Mouse (Mus musculus) MEL (cell line): Measurements from ENCODE around the gene Cpped1.

Source experiments
- CTCF ChIP-seq, 3 experiments: IDR thresholded peaks in 2 of 3; conservative IDR thresholded peaks in 1 of 3; 2 replicates each; pipeline ENCODE4 v1.5.1; 2011 to 2012; ENCODE audit warnings: low read length in 3 of 3, low read depth in 2 of 3, mild to moderate bottlenecking in 2 of 3, improper control_type of control experiment in 1 of 3, inconsistent platforms in 1 of 3, mixed read lengths in 1 of 3, moderate library complexity in 1 of 3; ENCODE audit not compliant: control insufficient read depth in 1 of 3, insufficient read depth in 1 of 3, poor library complexity in 1 of 3, severe bottlenecking in 1 of 3
- MEF2A ChIP-seq: IDR thresholded peaks from 2 replicates; pipeline ENCODE4 v1.6.1; 2014; ENCODE audit warnings: low read depth, mild to moderate bottlenecking, inconsistent platforms, low read length, improper control_type of control experiment; ENCODE audit not compliant: poor library complexity, insufficient replicate concordance, severe bottlenecking; ENCODE audit errors: extremely low read depth
- MYC ChIP-seq: IDR thresholded peaks from 2 replicates; pipeline ENCODE4 v1.6.1; 2011; ENCODE audit warnings: low read depth, mild to moderate bottlenecking, low read length, improper control_type of control experiment, moderate library complexity
- POLR2AphosphoS5 ChIP-seq: IDR thresholded peaks from 2 replicates; pipeline ENCODE4 v1.6.1; 2012; ENCODE audit warnings: low read depth, borderline replicate concordance, mild to moderate bottlenecking, inconsistent platforms, low read length, moderate library complexity, mixed read lengths
- TAL1 ChIP-seq: IDR thresholded peaks from 2 replicates; pipeline ENCODE4 v1.6.1; 2012; ENCODE audit warnings: mild to moderate bottlenecking, inconsistent platforms, low read length, moderate library complexity, mixed read lengths

- no peak for TF ChIP-seq MEF2A
- no peak for TF ChIP-seq MYC
- no peak for TF ChIP-seq POLR2AphosphoS5
- TF ChIP-seq CTCF (IDR thresholded peaks at IDR 0.05 in 2 of 3, conservative IDR thresholded peaks at IDR 0.05 in 1 of 3; ENCODE audit: control insufficient read depth in 1 of 3, insufficient read depth in 1 of 3, low read depth in 2 of 3, low read length in 3 of 3, poor library complexity in 1 of 3, severe bottlenecking in 1 of 3) = no peak
- TF ChIP-seq TAL1 = no peak
Observed at GRCm38 (mm10) chr16:11852716-11853605, 56.3 kb downstream of the Cpped1 start.
